Mouse (Mus musculus): ENCODE results near the gene Ptov1. TPM values are rescaled to one million over a fixed set of nuclear protein-coding genes. Genes with fewer than 3 reads are reported as not detected.
"Not testable (repeated sequence)": the region's sequence is repeated elsewhere in the genome, so short reads cannot be mapped to it uniquely, and the experiment has no call there.

Ptov1 gene
- polyA plus RNA-seq, 1 experiment from 2014 or later = 501 TPM

- not testable (repeated sequence) for ATAC-seq (ENCODE audit: low FRiP score, low TSS enrichment); H3K4me3 ChIP-seq (ENCODE audit: low read length); H3K9me3 ChIP-seq (ENCODE audit: control insufficient read depth, low read length); H3K27me3 ChIP-seq (ENCODE audit: control insufficient read depth, insufficient read depth, low read length); H3K27ac ChIP-seq (ENCODE audit: low read depth, low read length); H3K4me2 ChIP-seq (replicated peaks; ENCODE audit: low read depth, low read length); H3K9ac ChIP-seq (ENCODE audit: low read depth, low read length)
- peaks cover 15% of the 10 kb centered on the region for H3K36me3 ChIP-seq (ENCODE audit: control insufficient read depth, insufficient read depth, low read length)
- WGBS = 86% methylated on average over 2 of the region's 2 CpGs
- peaks cover 25% of the 10 kb centered on the region for H3K4me1 ChIP-seq (ENCODE audit: control insufficient read depth, insufficient read depth, low read length)
Measured at GRCm38 (mm10) chr7:44871774-44872173, 2.2 kb upstream of the Ptov1 start.

GRCm38 (mm10) chr7:44871181-44871580, 1.6 kb upstream of the Ptov1 start:
- ATAC-seq (ENCODE audit: low FRiP score, low TSS enrichment) = no peak
- Histone ChIP-seq H3K4me1 (ENCODE audit: control insufficient read depth, insufficient read depth, low read length) (peaks cover 31% of the 10 kb centered on the region), H3K27me3 (ENCODE audit: control insufficient read depth, insufficient read depth, low read length) (no peaks in the 10 kb centered on the region), H3K4me3 (ENCODE audit: low read length) (no peak overlapping the region), H3K9ac (ENCODE audit: low read depth, low read length) (no peak overlapping the region), H3K4me2 (replicated peaks; ENCODE audit: low read depth, low read length) (no peak overlapping the region), H3K9me3 (ENCODE audit: control insufficient read depth, low read length) (no peaks in the 10 kb centered on the region), H3K27ac (ENCODE audit: low read depth, low read length) (no peak overlapping the region), H3K36me3 (ENCODE audit: control insufficient read depth, insufficient read depth, low read length) (peaks cover 13% of the 10 kb centered on the region)
- WGBS = 87% methylated on average over 1 of the region's 1 CpGs

- Histone ChIP-seq H3K36me3 (ENCODE audit: control insufficient read depth, insufficient read depth, low read length) (peaks cover 13% of the 10 kb centered on the region; the same call in 1 of the 2 replicates), H3K9me3 (ENCODE audit: control insufficient read depth, low read length) (no peaks in the 10 kb centered on the region), H3K27me3 (ENCODE audit: control insufficient read depth, insufficient read depth, low read length) (no peaks in the 10 kb centered on the region), H3K4me1 (ENCODE audit: control insufficient read depth, insufficient read depth, low read length) (peaks cover 36% of the 10 kb centered on the region), H3K9ac (ENCODE audit: low read depth, low read length) (peak overlapping the region; percentile 97; the same call in 1 of the 2 replicates), H3K4me2 (replicated peaks; ENCODE audit: low read depth, low read length) (peak overlapping the region; percentile 90), H3K4me3 (ENCODE audit: low read length) (peak overlapping the region; percentile 96), H3K27ac (ENCODE audit: low read depth, low read length) (peak overlapping the region; percentile 100)
- ATAC-seq (ENCODE audit: low FRiP score, low TSS enrichment) = no peak
- 78% methylated on average over 6 of the region's 6 CpGs for WGBS
Measured at GRCm38 (mm10) chr7:44870614-44871013, 1.0 kb upstream of the Ptov1 start.

- peak overlapping the region; percentile 100 for H3K27ac ChIP-seq (ENCODE audit: low read depth, low read length)
- peaks cover 41% of the 10 kb centered on the region for H3K4me1 ChIP-seq (ENCODE audit: control insufficient read depth, insufficient read depth, low read length)
- peak overlapping the region; percentile 90 for H3K4me2 ChIP-seq (replicated peaks; ENCODE audit: low read depth, low read length)
- H3K4me3 ChIP-seq (ENCODE audit: low read length) = peak overlapping the region; percentile 96
- no peaks in the 10 kb centered on the region for H3K9me3 ChIP-seq (ENCODE audit: control insufficient read depth, low read length)
- WGBS = under 1% methylated on average over 95 of the region's 108 CpGs
- ATAC-seq (ENCODE audit: low FRiP score, low TSS enrichment) = peak; percentile 70
- peaks cover 28% of the 10 kb centered on the region for H3K36me3 ChIP-seq (ENCODE audit: control insufficient read depth, insufficient read depth, low read length)
- peak overlapping the region; percentile 97 for H3K9ac ChIP-seq (ENCODE audit: low read depth, low read length)
- no peaks in the 10 kb centered on the region for H3K27me3 ChIP-seq (ENCODE audit: control insufficient read depth, insufficient read depth, low read length)
Measured at GRCm38 (mm10) chr7:44868919-44869696, 480 bp downstream of the Ptov1 start.

GRCm38 (mm10) chr7:44868465-44868864, 1.1 kb downstream of the Ptov1 start:
- H3K4me3 ChIP-seq (ENCODE audit: low read length) = peak overlapping the region; percentile 96
- H3K4me2 ChIP-seq (replicated peaks; ENCODE audit: low read depth, low read length) = peak overlapping the region; percentile 90
- H3K4me1 ChIP-seq (ENCODE audit: control insufficient read depth, insufficient read depth, low read length) = peaks cover 40% of the 10 kb centered on the region
- H3K9ac ChIP-seq (ENCODE audit: low read depth, low read length) = peak overlapping the region; percentile 97
- H3K27me3 ChIP-seq (ENCODE audit: control insufficient read depth, insufficient read depth, low read length) = no peaks in the 10 kb centered on the region
- H3K9me3 ChIP-seq (ENCODE audit: control insufficient read depth, low read length) = no peaks in the 10 kb centered on the region
- no peak for ATAC-seq (ENCODE audit: low FRiP score, low TSS enrichment)
- H3K27ac ChIP-seq (ENCODE audit: low read depth, low read length) = peak overlapping the region; percentile 100
- WGBS = 4% methylated on average over 16 of the region's 16 CpGs
- peaks cover 35% of the 10 kb centered on the region for H3K36me3 ChIP-seq (ENCODE audit: control insufficient read depth, insufficient read depth, low read length)

GRCm38 (mm10) chr7:44867802-44868201, 1.8 kb downstream of the Ptov1 start:
- H3K4me1 ChIP-seq (ENCODE audit: control insufficient read depth, insufficient read depth, low read length) = peaks cover 37% of the 10 kb centered on the region
- H3K4me2 ChIP-seq (replicated peaks; ENCODE audit: low read depth, low read length) = peak overlapping the region; percentile 90
- H3K4me3 ChIP-seq (ENCODE audit: low read length) = peak overlapping the region; percentile 96
- H3K27ac ChIP-seq (ENCODE audit: low read depth, low read length) = no peak overlapping the region
- H3K27me3 ChIP-seq (ENCODE audit: control insufficient read depth, insufficient read depth, low read length) = no peaks in the 10 kb centered on the region
- peaks cover 42% of the 10 kb centered on the region for H3K36me3 ChIP-seq (ENCODE audit: control insufficient read depth, insufficient read depth, low read length)
- no peaks in the 10 kb centered on the region for H3K9me3 ChIP-seq (ENCODE audit: control insufficient read depth, low read length)
- ATAC-seq (ENCODE audit: low FRiP score, low TSS enrichment) = no peak
- 25% methylated on average over 9 of the region's 9 CpGs for whole genome bisulfite sequencing
- H3K9ac ChIP-seq (ENCODE audit: low read depth, low read length) = peak overlapping the region; percentile 97; the same call in 1 of the 2 replicates

- peaks cover 48% of the 10 kb centered on the region for H3K36me3 ChIP-seq (ENCODE audit: control insufficient read depth, insufficient read depth, low read length)
- no peak overlapping the region for H3K27ac ChIP-seq (ENCODE audit: low read depth, low read length)
- ATAC-seq (ENCODE audit: low FRiP score, low TSS enrichment) = no peak
- H3K4me1 ChIP-seq (ENCODE audit: control insufficient read depth, insufficient read depth, low read length) = peaks cover 37% of the 10 kb centered on the region
- H3K4me2 ChIP-seq (replicated peaks; ENCODE audit: low read depth, low read length) = peak overlapping the region; percentile 90
- peak overlapping the region; percentile 96 for H3K4me3 ChIP-seq (ENCODE audit: low read length)
- H3K9ac ChIP-seq (ENCODE audit: low read depth, low read length) = peak overlapping the region; percentile 97; the same call in 1 of the 2 replicates
- H3K9me3 ChIP-seq (ENCODE audit: control insufficient read depth, low read length) = no peaks in the 10 kb centered on the region
- no peaks in the 10 kb centered on the region for H3K27me3 ChIP-seq (ENCODE audit: control insufficient read depth, insufficient read depth, low read length)
- 34% methylated on average over 19 of the region's 19 CpGs for WGBS
Measured at GRCm38 (mm10) chr7:44867010-44867702, 2.4 kb downstream of the Ptov1 start.

- Histone ChIP-seq H3K36me3 (ENCODE audit: control insufficient read depth, insufficient read depth, low read length) (peaks cover 55% of the 10 kb centered on the region), H3K4me3 (ENCODE audit: low read length) (peak overlapping the region; percentile 96; the same call in 1 of the 2 replicates), H3K9ac (ENCODE audit: low read depth, low read length) (peak overlapping the region; percentile 97; the same call in 1 of the 2 replicates), H3K9me3 (ENCODE audit: control insufficient read depth, low read length) (no peaks in the 10 kb centered on the region), H3K4me1 (ENCODE audit: control insufficient read depth, insufficient read depth, low read length) (peaks cover 37% of the 10 kb centered on the region), H3K27ac (ENCODE audit: low read depth, low read length) (peak overlapping the region; percentile 42; the same call in 1 of the 2 replicates), H3K4me2 (replicated peaks; ENCODE audit: low read depth, low read length) (peak overlapping the region; percentile 90), H3K27me3 (ENCODE audit: control insufficient read depth, insufficient read depth, low read length) (no peaks in the 10 kb centered on the region)
- ATAC-seq (ENCODE audit: low FRiP score, low TSS enrichment) = no peak
- 42% methylated on average over 15 of the region's 15 CpGs for WGBS
Measured at GRCm38 (mm10) chr7:44866276-44867009, 3.1 kb downstream of the Ptov1 start.
